Mouse (Mus musculus) embryo, embryonic 10.5 days (tissue): ENCODE results near the gene Adgra1.

Source experiments
- DNase-seq: peaks from one replicate; pipeline ENCODE4 v3.0.0-alpha.2; 2015; ENCODE audit warnings: low spot score

Adgra1 gene

DNA sequence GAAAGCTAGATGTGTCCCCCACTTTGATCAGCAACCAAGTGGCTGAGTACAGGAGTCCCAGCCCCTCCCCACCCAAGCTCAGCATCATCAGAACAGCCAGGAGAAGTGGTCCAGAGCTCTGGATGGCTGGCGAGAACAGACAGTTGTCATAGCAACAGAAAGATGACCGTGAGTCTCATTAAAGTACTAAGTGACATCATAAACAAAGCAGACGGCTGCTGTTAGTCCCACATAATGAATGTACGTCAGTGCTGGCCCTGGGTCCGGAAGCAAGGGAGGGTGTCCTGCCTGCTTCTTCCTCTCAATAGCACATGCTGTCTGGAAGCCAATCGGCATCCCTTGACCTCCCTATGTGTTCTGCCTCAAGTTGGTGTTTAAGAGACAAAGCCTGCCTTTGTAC, 16.2 kb downstream of the Adgra1 start:
- peak; percentile 52 for DNase-seq

DNA sequence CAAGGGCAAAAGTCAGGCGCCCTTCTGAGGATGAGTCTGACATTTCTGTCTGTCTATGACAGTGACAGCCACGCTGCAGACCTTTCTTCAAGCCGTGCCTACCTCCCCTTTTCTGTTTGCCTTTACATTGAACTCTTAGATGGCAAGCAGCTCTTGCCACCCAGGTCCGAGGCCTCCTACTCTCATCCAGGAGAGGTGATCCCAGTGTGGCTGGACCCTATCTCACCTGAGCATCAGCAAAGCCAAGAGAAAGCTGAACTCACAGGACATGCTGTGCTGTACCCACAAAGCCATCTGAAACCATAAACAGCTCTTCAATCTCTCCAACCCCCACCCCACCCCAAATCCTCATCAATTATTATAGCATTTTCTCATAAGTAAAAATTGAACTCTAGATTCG, 16.7 kb downstream of the Adgra1 start:
- no peak for DNase-seq

DNA sequence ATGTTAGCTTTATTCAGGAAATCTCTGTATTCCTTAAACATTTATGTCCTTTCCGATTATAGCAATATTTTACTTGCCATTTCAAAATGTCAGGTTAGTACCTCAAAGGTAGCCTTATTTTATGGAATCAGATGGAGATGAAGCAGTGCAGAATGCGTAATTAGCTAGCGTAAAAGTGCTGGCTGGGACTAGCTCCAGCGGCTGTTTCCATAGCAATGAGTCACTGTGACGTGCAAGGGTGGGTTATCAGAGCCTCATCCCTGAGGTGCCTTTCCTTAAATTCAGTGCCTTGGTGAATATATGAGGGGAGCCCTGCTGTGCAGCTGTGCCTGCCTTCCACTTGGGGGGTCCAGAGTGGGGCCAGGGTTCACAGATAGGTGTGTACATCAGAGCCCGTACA, 17.1 kb downstream of the Adgra1 start:
- no peak for DNase-seq

DNA sequence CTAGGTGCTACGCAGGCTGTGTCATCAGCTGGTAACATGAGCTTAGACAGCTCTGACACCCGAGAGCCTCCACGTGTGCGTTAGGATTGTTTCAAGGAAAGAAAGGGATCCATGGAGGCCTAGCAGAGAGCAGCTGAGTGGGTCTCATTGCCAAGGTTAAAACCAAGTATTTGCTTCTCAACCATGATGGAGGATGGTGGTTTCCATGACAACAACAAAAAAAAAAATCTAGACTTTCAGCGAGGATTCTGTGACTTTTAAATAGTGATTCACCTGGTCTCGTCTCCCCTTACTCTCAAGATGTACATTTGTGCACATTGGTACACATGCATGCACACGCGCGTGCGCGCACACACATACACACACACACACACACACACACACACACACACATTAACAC, 21.3 kb downstream of the Adgra1 start:
- no peak for DNase-seq

DNA sequence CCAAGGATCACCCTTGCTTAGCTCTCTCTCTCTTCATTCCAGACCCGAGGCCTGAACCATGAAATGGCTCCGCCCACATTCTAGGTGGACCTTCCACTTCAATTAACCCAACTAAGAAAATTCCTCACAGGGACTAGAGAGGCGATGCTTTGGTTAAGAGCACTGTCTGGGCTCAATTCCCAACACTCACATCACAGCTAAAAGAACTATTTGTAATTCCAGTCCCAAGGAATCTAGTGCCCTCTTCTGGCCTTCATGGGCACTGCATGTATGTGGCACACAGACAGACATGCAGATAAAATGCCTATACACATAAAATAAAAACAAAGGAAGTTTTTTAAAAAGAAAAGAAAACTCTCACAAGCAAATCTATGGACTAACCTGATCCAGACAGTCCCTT, 27.4 kb downstream of the Adgra1 start:
- peak; percentile 86 for DNase-seq

DNA sequence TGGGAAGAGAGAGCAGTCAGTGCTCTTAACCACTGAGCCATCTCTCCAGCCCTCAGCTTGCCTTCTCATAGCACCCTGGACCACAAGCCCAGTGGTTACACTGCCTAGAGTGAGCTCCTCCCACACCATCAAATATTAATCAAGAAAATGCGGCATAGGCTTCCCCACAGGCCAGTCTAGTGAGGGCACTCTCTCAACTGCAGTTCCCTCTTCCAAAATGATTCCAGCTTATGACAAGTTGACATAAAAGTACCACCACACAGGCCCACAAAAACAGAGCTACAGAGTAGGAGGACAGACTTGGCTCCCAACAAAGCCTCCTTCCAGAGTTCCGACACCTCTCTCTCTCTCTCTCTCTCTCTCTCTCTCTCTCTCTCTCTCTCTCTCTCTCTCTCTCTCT, 29.1 kb downstream of the Adgra1 start:
- no peak for DNase-seq

DNA sequence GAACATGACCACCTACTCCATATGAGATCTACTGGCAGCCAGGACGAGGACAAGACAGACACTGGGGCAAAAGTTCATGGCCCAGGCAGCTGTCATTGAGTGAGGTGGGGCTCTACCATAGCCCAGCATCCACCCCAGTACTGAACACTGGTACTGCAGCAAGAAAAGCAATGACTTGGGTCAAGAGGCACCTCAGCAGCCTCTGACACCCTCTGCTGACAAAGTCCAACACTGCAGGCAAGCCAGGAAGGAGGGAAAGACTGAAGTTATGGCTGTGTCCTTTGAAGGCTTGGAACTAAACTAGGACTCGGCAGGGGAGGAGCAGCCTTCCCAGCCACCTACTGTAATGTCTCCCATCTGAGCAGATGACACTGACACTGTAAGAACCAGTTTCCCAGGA, 30.3 kb downstream of the Adgra1 start:
- DNase-seq: peak; percentile 15

DNA sequence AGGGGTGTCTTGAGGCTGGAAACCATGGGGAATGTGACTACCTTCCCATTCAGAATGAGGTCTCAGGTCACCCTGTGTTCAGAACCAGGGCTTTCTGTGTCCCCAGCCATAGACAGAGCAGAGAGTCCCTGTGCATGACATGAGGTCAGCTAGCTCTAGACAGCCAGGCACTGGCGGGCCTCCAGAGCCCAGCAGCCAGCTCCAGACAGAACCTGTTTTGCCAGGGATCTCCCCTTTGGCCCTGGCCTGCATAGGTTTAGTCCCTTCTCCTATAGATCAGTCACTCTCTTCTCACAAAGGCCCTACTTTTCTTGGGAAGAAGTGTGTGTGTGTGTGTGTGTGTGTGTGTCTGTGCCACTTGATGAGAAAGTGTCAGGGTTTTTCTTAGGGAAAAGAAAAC, 30.9 kb downstream of the Adgra1 start:
- DNase-seq: no peak

DNA sequence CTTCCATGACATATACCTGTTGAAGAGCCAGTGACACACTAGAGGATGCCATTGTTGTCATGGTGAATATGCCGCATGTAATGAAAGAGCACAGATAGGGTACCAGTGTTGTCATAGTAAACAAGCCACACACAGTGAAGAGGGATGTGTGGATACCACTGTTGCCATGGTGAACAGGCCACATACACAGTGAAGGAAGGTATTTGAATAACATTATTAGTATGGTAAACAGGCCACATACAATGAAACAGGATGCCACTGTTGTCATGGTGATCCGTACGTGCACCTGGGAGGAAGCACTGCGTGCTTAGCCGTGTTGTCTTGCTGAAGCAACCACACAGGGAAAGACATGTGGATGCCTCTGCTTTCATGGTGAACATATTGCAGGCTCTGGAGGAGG, 37.0 kb downstream of the Adgra1 start:
- DNase-seq: no peak

DNA sequence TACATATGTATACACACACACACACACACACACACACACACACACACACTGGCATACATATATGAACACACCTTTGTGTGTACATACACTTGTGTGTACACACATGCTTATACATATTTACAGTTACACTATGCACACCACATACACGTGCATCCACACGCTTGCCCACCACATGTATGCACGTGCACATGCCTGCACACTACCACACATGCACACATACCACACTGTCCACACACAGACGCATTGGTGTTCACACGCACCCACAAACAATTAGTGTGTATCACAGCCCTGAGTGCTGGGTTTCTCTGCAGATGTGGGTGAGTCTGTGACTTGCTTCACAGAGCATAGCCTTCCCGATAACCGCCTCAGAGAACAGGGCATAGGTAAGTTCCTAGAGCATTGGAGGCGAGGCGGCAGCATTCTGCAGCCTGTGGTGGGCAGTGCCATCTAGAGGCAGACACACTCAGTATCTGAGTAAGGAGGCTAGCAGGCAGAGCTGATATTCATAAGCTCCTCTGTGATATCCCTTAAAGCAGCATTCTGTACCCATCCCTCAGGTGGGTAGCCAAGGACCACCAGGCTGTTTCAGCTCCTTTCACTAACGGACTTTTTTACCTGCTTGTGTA, 43.3 kb downstream of the Adgra1 start:
- DNase-seq: peak; percentile 27

DNA sequence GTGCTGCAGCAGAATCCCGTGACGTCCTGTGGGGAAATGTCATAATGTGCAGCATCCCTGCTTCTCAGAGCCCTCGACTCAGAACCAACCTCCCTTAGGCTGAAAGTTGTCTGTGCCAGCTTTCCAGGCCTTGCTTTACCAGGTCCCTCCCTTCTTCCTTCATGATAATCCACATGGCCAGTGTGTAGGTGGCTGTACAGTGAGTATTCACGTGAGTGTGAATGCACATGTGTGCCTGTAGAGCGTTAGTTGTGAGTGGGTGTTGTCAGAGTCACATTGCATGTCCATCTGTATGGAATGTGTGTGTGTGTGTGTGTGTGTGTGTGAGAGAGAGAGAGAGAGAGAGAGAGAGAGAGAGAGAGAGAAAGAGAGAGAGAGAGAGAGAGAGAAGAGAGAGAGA, 44.1 kb downstream of the Adgra1 start:
- no peak for DNase-seq

DNA sequence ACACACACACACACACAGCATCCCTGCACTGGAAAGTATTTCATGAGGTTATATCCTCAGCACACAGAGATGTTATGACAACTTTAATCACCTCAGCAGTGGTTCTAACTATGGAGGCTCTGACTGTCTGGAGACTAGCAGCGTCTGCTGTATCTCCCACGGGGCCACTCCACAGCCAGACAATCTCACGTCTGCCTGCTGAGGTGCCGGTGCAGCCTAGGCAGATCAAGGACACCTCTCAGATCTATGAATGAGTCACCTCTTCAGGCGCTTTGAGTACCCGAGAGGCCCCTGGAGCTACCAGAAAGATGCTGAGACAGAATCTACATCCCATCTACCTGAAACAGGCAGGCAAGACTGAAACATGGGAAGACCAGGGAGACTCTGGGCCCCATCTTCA, 44.6 kb downstream of the Adgra1 start:
- DNase-seq: no peak

DNA sequence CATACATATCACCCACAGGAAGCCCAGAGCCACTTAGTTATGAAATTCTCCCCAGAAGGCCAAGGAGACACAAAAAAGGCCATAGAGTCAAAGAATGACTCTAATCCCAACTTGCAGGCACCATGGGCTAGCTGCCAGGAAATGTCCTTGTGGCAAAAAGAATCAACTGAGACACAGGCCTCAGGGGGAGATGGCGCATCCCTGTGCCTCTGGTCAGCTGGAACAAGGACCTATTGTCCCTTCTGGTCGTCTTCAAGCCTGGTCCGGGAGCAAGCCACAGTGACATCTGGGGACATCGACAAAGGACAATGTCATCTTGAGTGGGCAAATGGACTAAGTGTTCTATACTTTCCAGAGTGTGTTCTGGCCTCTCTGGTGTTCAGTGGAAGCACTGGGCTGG, 49.6 kb downstream of the Adgra1 start:
- DNase-seq: no peak

DNA sequence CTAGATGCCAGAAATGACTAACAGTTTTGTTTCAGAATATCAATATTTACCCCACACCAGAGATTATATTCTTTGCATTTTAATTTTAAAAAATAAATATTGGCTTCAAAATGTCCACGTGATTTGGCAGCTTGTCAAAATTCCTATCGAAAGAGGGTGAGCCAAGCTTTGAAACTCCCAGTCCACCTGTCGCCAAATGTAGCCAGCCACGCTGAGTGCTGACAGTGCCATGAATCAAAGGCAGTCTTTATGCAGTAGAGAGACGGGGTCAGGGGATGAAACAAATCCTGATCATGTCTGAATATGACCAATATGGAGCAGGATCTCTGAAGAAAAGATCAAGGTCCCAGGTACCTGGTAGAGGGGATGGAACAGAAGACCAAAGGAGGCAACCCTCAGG, 57.8 kb downstream of the Adgra1 start:
- no peak for DNase-seq

DNA sequence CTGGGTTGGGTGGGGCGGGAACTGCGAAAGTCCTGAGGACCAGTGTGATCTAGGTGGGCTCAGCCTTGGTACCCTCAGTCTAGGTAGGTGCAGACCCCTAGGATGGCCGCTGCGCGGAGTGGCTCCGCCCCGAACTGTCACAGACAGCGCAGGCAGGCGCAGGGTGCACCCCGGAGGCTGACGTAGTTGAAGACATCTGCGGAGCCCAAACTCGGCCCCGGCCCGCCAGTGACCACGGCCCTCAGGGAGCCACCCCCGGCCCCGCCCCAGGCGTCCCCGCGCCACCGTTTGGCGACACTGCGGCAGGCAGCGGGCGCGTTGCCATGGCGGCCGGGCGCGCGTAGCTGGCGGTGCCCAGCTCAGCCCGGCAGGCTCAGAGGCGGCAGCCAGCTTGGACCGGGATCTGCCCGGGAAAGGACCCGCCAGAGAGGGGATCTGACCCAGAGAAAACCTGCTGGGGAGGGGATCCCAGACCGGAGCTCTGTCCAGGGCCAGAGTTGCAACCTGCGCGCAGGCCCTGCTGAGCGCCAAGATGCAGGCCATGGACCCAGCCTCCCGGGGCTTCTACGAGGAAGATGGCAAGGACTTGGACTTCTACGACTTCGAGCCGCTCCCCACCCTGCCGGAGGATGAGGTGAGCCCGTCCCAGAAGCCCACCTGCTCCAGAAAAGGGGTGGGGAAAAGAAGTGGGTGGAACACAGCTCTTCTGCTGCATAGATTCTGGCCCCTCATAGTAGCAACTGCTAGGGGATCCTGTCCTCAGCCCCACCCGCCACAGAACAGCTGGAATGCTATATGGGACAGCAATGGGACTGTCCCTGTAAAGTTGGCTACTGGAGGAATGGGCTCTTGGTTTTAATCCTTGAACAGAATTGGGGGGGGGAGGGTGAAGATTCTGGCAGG, 60.9 kb downstream of the Adgra1 start, which contains the start of gene Kndc1:
Gene Kndc1, plus strand, starts transcription at position 42 of the 903 bp plus-strand sequence.
- DNase-seq: peak; percentile 40

DNA sequence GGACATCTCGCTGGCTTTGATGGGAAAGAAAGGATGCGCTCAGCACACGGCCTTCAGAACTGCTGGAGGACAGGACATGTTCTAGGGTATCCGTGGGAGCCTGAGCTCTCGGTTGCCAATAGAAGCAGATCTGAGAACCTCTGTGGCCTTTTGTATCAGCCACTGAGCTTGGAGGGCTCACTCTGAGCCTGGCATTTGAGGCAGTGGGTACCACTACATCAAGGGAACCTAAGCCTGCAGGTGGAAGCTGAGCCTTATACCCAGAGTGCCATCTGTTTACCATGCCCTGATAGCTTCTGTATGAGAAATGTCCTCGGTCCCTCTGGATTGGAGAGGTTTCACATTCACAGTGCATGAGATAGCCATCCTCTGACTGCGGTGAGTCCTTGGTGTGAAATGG, 62.3 kb downstream of the Adgra1 start:
- no peak for DNase-seq

DNA sequence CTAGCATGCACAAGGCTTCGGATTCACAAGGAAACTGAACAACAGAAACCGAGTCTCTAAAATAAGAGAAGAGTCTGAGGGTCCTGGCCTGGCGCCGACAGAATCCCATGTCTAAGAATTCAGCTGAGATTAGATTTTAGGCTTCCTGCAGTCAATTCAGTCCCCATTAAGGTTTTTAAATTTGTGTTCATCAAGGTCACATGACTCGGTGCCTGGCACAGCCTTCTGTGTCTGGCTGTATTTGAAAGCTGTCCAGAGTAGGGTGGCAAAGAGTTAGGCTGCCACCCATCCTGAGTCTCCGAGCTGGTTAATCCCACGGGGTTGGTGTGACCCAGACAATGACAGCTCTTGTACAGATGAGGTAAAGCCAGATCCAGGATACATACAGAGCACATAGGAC, 62.8 kb downstream of the Adgra1 start:
- DNase-seq: no peak

DNA sequence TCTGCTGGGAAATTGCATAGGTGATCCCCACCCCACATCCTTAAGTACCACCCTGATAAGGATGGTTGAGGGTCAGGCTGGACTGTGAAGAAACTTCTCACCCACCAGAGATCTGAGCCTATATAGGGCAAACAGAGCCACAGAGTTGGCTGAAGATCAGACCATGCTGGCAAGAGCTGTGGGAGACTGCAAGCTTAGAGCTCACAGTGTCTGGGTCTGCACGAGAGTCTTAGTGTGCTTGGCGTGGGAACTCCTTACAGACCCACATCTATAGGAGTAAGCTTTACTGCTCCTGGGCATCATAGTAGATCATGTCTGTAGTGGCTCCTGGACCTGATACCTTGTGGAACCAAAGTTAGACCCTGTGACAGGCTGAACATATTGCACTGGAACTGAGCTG, 64.6 kb downstream of the Adgra1 start:
- DNase-seq: no peak

DNA sequence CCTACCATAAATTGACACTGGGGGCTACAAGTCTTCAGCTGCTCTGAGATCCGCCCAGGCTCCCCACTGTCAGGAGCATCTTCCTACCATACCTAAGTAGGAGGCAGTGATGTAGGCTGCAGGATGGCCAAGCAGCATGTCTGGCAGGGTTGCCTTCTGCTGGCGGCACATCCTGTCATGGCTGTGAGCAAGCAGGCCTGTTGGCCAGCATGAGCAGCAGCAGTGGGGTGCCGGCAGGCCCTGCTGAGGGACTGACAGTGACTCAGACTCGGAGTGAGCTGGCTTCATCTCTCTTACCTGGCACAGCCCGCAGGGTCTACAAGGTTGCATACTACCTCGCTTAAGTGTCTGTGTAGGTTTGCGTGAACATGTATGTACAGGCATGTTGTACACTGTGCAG, 65.5 kb downstream of the Adgra1 start:
- DNase-seq: no peak

DNA sequence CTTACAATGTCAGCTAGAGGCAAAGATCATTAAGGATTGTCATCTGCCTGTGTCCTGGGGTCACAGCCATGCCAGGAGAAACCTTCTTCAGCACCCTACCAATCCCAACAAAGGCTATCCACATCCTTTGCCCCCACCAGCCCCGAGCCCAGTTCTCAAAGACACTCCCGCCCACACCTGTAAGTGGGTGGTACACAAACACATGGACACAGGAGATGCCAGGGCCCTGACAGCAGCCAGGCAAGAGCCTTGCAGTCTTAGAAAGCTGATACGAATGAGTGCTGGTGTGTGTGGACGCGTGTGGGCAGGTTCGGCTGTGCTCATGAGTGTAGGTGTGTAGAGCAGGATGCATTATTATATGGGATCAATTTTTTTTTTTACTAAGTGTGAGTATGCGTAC, 66.5 kb downstream of the Adgra1 start:
- DNase-seq: no peak

DNA sequence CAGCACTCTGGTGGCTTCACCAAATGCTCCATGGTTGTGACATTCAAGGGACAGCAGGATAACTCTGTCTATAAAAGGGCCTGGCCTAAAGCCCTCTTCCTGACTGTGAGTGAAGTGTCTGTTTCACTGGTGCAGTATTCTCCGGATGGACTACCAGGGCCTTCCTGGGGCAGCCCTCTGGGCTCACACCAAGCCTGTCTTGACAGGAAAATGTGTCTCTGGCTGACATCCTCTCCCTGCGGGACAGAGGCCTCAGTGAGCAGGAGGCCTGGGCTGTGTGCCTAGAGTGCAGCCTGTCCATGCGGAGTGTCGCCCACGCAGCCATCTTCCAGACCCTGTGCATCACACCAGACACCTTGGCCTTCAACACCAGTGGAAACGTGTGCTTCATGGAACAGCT, 66.9 kb downstream of the Adgra1 start:
- no peak for DNase-seq

DNA sequence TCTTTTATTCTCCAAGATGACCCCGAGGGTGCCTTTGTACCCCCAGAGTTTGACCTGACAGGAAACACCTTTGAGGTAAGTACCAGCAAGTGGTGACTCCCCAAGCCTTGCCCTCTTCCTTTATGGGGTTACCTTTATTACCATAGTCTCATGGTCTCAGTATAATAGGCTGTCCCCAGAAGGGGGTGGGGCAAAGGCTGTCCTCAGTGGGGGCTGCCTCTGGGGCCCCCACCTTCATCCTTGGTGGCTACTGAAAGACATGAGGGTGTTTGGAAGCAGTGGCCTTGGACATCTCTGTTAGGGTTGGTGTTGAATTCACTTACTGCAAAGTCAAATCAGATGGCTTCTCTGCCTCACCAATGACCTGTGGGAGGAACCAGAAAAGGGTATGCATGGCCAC, 68.0 kb downstream of the Adgra1 start:
- no peak for DNase-seq

DNA sequence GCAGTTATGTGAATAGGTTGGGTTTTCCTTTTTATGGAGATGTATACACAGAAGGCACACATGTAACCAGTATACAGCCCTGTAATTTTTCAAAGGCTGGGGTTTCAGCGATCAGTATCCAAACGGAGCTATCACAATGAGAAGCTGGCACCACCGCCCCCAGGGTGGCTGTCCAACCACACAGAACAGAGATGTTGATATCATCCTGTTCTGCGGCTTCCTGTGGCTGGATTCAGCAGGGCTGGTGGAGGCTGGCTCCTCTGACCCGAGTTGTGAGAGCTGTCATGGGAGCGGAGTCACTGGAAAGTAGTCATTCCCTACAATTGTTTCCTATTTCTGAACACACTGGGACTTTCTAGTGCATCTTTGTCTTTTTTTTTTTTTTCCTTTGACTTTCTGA, 71.3 kb downstream of the Adgra1 start:
- DNase-seq: peak; percentile 21

DNA sequence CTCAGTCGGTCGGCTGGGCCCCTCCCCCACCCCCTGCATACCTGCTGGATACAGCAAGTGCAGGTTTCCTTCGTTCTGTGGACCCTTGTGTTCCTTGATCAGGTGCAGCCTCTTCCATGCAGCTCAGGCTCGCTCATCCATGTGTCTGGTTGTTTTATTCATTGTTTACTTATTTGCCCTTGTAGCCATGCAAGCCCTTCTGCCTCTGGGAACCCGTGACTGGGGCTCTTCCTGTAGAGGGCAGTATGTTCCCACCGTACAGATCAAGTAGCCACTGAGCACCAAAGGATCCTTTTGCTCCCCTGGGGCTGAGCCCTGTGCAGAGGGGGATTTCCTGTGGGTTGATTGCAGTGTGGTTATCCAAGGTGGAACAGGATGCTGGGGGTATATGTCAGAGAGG, 71.7 kb downstream of the Adgra1 start:
- peak; percentile 84 for DNase-seq
